Mouse (Mus musculus): ENCODE data around the gene Col8a1.
A peak's percentile ranks its signal among the peaks of the same experiment; 100 is the strongest.

Col8a1 gene

GRCm38 (mm10) chr16:57672251-57672650 lies 82.3 kb downstream of the Col8a1 start:
- DNase-seq (ENCODE audit: low read depth, low spot score) = no peak

DNA sequence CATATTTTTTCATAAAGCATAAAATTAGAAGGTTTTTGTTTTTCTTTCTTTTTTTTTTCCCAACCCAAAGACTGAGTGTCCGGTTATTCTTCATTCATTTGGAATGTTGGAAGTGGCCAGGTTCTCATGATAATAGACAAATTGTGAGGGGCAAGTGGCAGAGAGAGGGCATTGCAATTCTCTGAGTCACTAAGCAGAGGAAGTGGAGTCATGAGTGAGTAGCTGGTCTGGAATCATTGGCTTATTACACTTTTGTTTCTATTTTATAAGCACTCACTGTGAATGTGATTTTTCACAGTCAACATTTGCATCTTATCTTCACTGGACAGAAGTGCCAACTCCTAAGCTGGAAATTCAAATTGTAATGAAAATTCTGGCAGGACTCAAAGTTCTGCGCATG lies 82.9 kb downstream of the Col8a1 start:
- no peak for DNase-seq (ENCODE audit: low read depth, low spot score)

DNA sequence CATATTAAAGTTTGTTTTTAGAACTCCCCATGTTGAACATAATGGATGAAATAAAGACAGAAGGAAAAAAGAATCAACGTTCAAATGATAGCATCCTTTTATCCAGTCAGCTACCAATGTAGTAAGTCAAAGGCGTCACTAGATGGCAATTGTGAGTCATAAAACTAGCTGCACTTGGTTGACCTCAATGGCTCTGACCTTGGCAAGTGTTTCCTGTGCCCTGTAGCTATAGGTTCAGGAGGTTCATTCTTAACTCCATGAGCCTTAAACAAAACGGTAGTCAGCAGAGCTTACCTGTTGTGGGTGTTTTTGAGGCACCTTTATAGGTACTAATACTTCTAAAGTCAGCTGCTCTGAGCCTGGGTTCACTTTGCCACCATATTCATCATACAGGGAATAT lies 85.2 kb downstream of the Col8a1 start:
- peak; percentile 61 for DNase-seq (ENCODE audit: low read depth, low spot score)

GRCm38 (mm10) chr16:57662661-57663060 lies 91.9 kb downstream of the Col8a1 start:
- DNase-seq (ENCODE audit: low read depth, low spot score) = no peak

DNA sequence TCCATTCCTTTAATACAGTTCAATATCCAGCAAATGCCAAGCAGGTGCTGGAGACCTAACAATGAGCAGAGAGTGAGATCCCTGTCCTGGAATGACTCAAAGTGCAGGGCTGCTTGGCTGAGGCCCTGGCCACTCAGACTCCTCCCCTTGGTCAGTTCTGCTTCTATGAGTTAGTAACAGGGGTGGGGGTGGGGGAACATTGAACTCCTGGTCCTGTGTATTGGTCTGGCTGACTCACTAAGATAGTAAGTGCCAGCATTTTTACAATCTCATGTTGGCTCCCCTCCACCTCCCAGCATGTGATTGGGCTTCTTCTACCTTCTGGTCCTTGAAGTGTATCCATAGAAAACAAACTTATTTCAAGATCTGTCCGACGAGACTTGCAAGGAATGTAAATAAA lies 104.6 kb downstream of the Col8a1 start:
- no peak for DNase-seq (ENCODE audit: low read depth, low spot score)

GRCm38 (mm10) chr16:57641346-57641885 lies 113.1 kb downstream of the Col8a1 start:
- no peak for DNase-seq (ENCODE audit: low read depth, low spot score)

DNA sequence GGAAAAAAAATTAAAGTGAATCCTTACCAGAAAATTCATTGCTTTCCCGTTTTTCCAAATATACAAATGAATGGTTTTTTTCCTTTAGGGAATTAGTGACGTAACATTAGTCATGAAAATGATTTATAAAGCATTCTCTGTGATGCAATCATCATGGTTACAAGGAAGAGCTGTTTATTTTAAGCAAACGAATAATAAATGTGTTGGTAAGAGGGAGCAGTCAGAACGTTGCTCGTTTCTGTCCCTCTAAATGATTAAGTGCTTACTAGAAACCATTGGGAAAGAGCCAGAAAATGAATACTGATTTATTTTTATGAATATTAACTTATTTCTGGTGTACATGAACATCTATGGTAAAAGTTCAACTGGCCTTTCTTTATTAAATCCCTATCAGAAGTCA lies 119.8 kb downstream of the Col8a1 start:
- no peak for DNase-seq (ENCODE audit: low read depth, low spot score)

- DNase-seq (ENCODE audit: low read depth, low spot score) = peak; percentile 69
These were observed 120.3 kb downstream of the Col8a1 start for GRCm38 (mm10) chr16:57634191-57634590.

DNA sequence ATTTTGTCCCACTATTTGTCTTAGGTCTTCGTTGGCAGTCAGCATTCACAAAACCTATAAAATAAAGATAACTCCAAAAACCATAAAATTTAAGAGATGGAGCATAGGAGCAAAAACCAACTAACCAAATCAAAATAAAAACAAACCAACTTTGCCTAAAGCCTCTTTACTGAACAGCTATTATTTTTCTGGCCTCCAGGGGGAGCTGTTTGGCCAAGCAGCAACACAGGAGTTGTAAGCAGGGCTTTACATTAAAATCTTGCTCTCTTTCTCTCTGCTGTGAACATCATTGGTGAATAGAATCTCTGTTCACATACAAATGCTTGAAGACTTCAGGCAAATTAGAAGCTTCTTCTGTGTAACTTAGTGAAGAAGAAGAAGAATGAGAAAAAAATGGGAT lies 142.8 kb downstream of the Col8a1 start:
- peak; percentile 51 for DNase-seq (ENCODE audit: low read depth, low spot score)

GRCm38 (mm10) chr16:57606444-57607227 lies 147.9 kb downstream of the Col8a1 start, which contains the start of gene Cmss1:
Gene Cmss1 (minus strand): TSS chr16:57606864.
- DNase-seq (ENCODE audit: low read depth, low spot score) = peak; percentile 92

DNA sequence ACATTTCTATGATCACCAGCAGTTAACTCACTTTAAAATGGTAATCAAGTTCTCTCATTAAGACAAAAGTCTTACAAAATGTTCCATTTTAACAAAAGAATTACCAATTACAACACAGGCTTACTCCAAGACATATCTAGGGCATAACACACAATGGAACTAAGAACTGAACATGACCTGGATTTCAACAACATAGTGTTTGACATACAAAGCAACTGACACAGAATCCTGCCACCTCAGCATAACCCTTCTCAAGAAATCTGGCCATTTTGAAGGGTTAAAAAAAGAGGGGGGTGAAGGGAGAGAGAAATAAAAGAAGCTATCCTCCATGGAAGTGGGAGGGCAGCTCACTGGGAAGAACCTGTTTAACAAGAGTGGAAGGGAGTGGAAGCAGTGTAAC lies 153.5 kb downstream of the Col8a1 start:
- no peak for DNase-seq (ENCODE audit: low read depth, low spot score)

- no peak for DNase-seq (ENCODE audit: low read depth, low spot score)
These were observed 157.1 kb downstream of the Col8a1 start for GRCm38 (mm10) chr16:57597295-57597957.

DNA sequence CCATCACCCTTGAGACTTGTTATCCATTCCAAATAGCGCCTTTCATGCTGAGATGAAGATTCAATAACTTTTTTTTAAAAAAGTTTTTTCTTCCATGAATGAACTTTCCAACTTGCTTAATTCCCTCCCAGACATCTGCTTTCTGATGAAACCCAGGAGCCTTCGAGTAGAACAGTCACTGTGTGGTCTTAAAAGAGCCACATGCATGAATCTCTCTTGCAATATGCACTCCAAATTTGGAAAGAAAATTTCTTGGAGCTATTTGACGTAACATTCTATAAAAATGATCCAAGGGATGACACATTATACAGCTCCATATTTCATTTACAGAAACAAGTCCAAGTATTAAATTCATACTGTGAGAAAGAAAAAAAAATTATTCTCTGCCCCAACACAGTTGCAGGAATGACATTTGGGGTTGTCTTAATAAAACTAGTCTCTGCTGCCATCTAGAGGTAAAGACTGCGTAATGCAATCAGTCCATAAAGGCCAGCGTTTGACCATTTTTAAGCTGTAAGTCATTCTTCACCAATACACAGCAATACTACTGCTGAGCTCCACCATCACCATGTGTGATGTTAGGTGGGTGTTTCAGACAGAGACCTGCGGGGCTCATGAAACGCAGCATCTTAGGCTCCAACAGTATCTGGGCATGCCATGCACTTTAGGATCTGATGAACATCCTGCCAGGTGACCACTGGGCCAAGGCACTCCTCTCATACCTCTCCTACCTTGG lies 160.9 kb downstream of the Col8a1 start:
- peak; percentile 74 for DNase-seq (ENCODE audit: low read depth, low spot score)

DNA sequence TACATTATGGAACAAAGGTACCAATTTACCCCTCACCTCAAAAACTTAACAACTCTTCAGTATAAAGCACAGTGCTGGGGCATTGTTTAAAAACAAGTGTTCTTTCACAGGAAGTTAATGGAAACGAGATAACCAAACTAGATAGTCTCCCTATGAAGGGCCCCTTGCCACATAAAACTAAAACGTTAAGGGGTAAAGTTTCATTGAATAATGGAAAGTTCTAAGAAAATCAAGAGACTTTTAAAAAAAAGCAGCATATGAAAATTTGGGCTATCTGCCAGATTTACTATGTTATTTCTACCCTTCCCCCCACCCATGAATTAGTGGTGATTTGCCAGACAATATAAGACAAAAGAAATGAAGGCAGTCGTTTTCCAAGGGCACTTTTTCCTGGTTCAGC lies 169.3 kb downstream of the Col8a1 start:
- no peak for DNase-seq (ENCODE audit: low read depth, low spot score)

DNA sequence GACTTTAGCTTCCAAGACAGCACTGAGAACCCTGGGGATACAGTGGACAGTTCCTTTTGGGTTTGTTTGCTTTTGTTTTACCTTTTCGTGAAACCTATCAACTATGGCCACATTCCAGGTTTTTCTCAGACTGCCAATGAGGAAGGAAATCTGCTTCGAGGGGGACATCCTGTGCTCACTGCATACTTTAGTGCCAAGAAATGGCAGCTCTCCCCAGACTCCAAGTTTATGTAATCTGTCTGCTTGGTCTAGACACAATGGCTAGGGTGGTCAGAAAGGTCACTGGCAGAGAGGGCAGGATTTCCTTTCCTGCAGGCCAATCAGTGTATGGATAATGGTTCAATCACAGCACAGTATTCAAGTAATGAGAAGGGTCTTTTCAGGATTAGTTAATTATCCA lies 172.5 kb downstream of the Col8a1 start:
- no peak for DNase-seq (ENCODE audit: low read depth, low spot score)

- no peak for DNase-seq (ENCODE audit: low read depth, low spot score)
These were observed 174.5 kb downstream of the Col8a1 start for GRCm38 (mm10) chr16:57580041-57580440.

- no peak for DNase-seq (ENCODE audit: low read depth, low spot score)
These were observed 177.0 kb downstream of the Col8a1 start for GRCm38 (mm10) chr16:57577519-57577918.

DNA sequence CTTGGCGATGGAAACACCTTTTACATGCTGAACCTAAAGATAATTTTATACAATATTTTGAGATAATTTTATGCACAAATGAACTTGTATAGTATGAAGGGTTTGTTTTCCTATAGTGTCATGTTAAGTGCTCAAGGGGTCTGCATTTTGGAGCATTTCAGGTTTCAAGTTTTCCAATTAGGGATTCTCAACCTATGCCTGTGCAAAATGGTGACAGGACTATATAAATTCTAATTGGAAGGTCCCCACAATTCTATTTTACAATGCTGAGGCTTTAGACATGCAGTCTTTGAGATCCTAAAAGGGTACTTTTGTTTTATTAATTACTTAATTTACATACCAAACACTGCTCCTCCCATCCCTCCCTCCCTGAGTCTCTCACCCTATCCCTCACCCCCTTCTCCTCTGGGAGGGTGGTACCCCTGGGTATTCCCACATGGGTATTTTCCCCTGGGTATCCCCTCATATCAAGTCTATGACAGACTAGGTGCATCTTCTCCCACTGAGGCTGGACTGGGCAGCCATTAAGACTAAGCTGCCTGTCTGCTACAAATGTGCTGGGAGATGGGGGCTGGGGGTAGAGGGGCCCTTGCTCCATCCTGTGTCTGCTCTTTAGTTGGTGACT lies 178.7 kb downstream of the Col8a1 start:
- no peak for DNase-seq (ENCODE audit: low read depth, low spot score)
